Mouse (Mus musculus) MEL (cell line): Measurements from ENCODE around the gene Cox5a. TPM values are rescaled to one million over a fixed set of nuclear protein-coding genes. Genes with fewer than 3 reads are reported as not detected.

Source experiments
- DNase-seq: peaks from one replicate; pipeline ENCODE4 v3.0.0; 2011; ENCODE audit warnings: low read depth, low spot score
- H3K27ac ChIP-seq: 2 replicates; pipeline ENCODE4 v1.5.1; 2012; ENCODE audit warnings: low read depth, mild to moderate bottlenecking, control low read depth, low read length, moderate library complexity; ENCODE audit not compliant: control insufficient read depth
- H3K27me3 ChIP-seq, 2 experiments: fragments of 150-350 bp in 1 of 2; sonication (generic) in 1 of 2; 2 replicates each; pipeline ENCODE4 v1.6.1; 2012; ENCODE audit warnings: low read length in 2 of 2, mild to moderate bottlenecking in 2 of 2, improper control_type of control experiment in 1 of 2, moderate library complexity in 1 of 2; ENCODE audit not compliant: insufficient read depth in 2 of 2, control insufficient read depth in 1 of 2
- H3K36me3 ChIP-seq, 2 experiments: 2 replicates each; pipeline ENCODE4 v1.6.1; 2012 to 2014; ENCODE audit warnings: low read length in 2 of 2, improper control_type of control experiment in 1 of 2, inconsistent platforms in 1 of 2, mild to moderate bottlenecking in 1 of 2; ENCODE audit not compliant: insufficient read depth in 2 of 2, control insufficient read depth in 1 of 2
- H3K4me1 ChIP-seq, 2 experiments: fragments of 150-350 bp in 1 of 2; sonication (generic) in 1 of 2; 2 replicates each; pipeline ENCODE4 v1.6.1; 2012; ENCODE audit warnings: low read length in 2 of 2, improper control_type of control experiment in 1 of 2, mild to moderate bottlenecking in 1 of 2; ENCODE audit not compliant: insufficient read depth in 2 of 2, control insufficient read depth in 1 of 2
- H3K4me3 ChIP-seq, 2 experiments: fragments of 150-350 bp in 1 of 2; sonication (generic) in 1 of 2; 2 replicates each; pipeline ENCODE4 v1.5.1; 2012; ENCODE audit warnings: low read depth in 2 of 2, low read length in 2 of 2, mild to moderate bottlenecking in 2 of 2, moderate library complexity in 2 of 2, control low read depth in 1 of 2, improper control_type of control experiment in 1 of 2; ENCODE audit not compliant: control insufficient read depth in 1 of 2, insufficient read depth in 1 of 2
- H3K79me2 ChIP-seq: 2 replicates; pipeline ENCODE4 v1.6.1; 2012; ENCODE audit warnings: mild to moderate bottlenecking, low read length, moderate library complexity; ENCODE audit not compliant: control insufficient read depth, poor library complexity, insufficient read depth
- H3K9ac ChIP-seq: 2 replicates; pipeline ENCODE4 v1.6.1; 2012; ENCODE audit warnings: low read depth, mild to moderate bottlenecking, control low read depth, low read length, moderate library complexity; ENCODE audit not compliant: control insufficient read depth, poor library complexity, severe bottlenecking
- H3K9me3 ChIP-seq: fragments of 150-350 bp; sonication (generic); replicated peaks from 2 replicates; pipeline ENCODE4 v1.6.1; 2012; ENCODE audit warnings: mild to moderate bottlenecking, low read length, improper control_type of control experiment, moderate library complexity; ENCODE audit not compliant: insufficient read depth
- BHLHE40 ChIP-seq: IDR thresholded peaks from 2 replicates; pipeline ENCODE4 v1.6.1; 2012; ENCODE audit warnings: low read depth, mild to moderate bottlenecking, inconsistent platforms, low read length, improper control_type of control experiment, borderline replicate concordance
- CHD1 ChIP-seq: IDR thresholded peaks from 2 replicates; pipeline ENCODE4 v1.6.1; 2012; ENCODE audit warnings: low read depth, mild to moderate bottlenecking, inconsistent platforms, low read length, improper control_type of control experiment
- CHD2 ChIP-seq: IDR thresholded peaks from 2 replicates; pipeline ENCODE4 v1.6.1; 2011; ENCODE audit warnings: low read length, improper control_type of control experiment
- CTCF ChIP-seq, 3 experiments: IDR thresholded peaks in 2 of 3; conservative IDR thresholded peaks in 1 of 3; 2 replicates each; pipeline ENCODE4 v1.5.1; 2011 to 2012; ENCODE audit warnings: low read length in 3 of 3, low read depth in 2 of 3, mild to moderate bottlenecking in 2 of 3, improper control_type of control experiment in 1 of 3, inconsistent platforms in 1 of 3, mixed read lengths in 1 of 3, moderate library complexity in 1 of 3; ENCODE audit not compliant: control insufficient read depth in 1 of 3, insufficient read depth in 1 of 3, poor library complexity in 1 of 3, severe bottlenecking in 1 of 3
- E2F4 ChIP-seq: IDR thresholded peaks from 2 replicates; pipeline ENCODE4 v1.6.1; 2011; ENCODE audit warnings: low read depth, low read length, improper control_type of control experiment, borderline replicate concordance
- ELF1 ChIP-seq: IDR thresholded peaks from 2 replicates; pipeline ENCODE4 v1.6.1; 2014; ENCODE audit warnings: low read depth, mild to moderate bottlenecking, inconsistent platforms, low read length, improper control_type of control experiment, moderate library complexity
- EP300 ChIP-seq, 2 experiments: IDR thresholded peaks; 2 replicates each; pipeline ENCODE4 v1.6.1; 2011; ENCODE audit warnings: improper control_type of control experiment in 2 of 2, low read length in 2 of 2, low read depth in 1 of 2, mild to moderate bottlenecking in 1 of 2
- ETS1 ChIP-seq: IDR thresholded peaks from 2 replicates; pipeline ENCODE4 v1.6.1; 2012; ENCODE audit warnings: low read depth, mild to moderate bottlenecking, inconsistent platforms, low read length, improper control_type of control experiment, moderate library complexity
- GATA1 ChIP-seq: IDR thresholded peaks from 2 replicates; pipeline ENCODE4 v1.6.1; 2011; ENCODE audit warnings: low read depth, low read length, improper control_type of control experiment
- HCFC1 ChIP-seq: IDR thresholded peaks from 2 replicates; pipeline ENCODE4 v1.6.1; 2012; ENCODE audit warnings: low read depth, mild to moderate bottlenecking, inconsistent platforms, low read length, improper control_type of control experiment, moderate library complexity
- JUND ChIP-seq: IDR thresholded peaks from 2 replicates; pipeline ENCODE4 v1.6.1; 2011; ENCODE audit warnings: low read depth, mild to moderate bottlenecking, improper control_type of control experiment, low read length
- KAT2A ChIP-seq: conservative IDR thresholded peaks from 2 replicates; pipeline ENCODE4 v1.6.1; 2012; ENCODE audit warnings: low read depth, low read length, improper control_type of control experiment, inconsistent platforms
- MAFK ChIP-seq: IDR thresholded peaks from 2 replicates; pipeline ENCODE4 v1.6.1; 2011; ENCODE audit warnings: low read depth, mild to moderate bottlenecking, low read length, improper control_type of control experiment, borderline replicate concordance
- MAX ChIP-seq: IDR thresholded peaks from 2 replicates; pipeline ENCODE4 v1.6.1; 2011; ENCODE audit warnings: low read length, improper control_type of control experiment
- MAZ ChIP-seq: IDR thresholded peaks from 2 replicates; pipeline ENCODE4 v1.6.1; 2012; ENCODE audit warnings: low read depth, mild to moderate bottlenecking, inconsistent platforms, low read length, improper control_type of control experiment
- MEF2A ChIP-seq: IDR thresholded peaks from 2 replicates; pipeline ENCODE4 v1.6.1; 2014; ENCODE audit warnings: low read depth, mild to moderate bottlenecking, inconsistent platforms, low read length, improper control_type of control experiment; ENCODE audit not compliant: poor library complexity, insufficient replicate concordance, severe bottlenecking; ENCODE audit errors: extremely low read depth
- MYB ChIP-seq: IDR thresholded peaks from 2 replicates; pipeline ENCODE4 v1.6.1; 2011; ENCODE audit warnings: mild to moderate bottlenecking, low read depth, low read length, improper control_type of control experiment
- MYC ChIP-seq: IDR thresholded peaks from 2 replicates; pipeline ENCODE4 v1.6.1; 2011; ENCODE audit warnings: low read depth, mild to moderate bottlenecking, low read length, improper control_type of control experiment, moderate library complexity
- NRF1 ChIP-seq: IDR thresholded peaks from 2 replicates; pipeline ENCODE4 v1.6.1; 2014; ENCODE audit warnings: low read depth, mild to moderate bottlenecking, inconsistent platforms, low read length, improper control_type of control experiment, moderate library complexity; ENCODE audit not compliant: poor library complexity, insufficient read depth, severe bottlenecking
- POLR2A ChIP-seq, 2 experiments: IDR thresholded peaks; 2 replicates each; pipeline ENCODE4 v1.6.1; 2011 to 2012; ENCODE audit warnings: low read length in 2 of 2, mild to moderate bottlenecking in 2 of 2, control low read depth in 1 of 2, improper control_type of control experiment in 1 of 2, low read depth in 1 of 2, moderate library complexity in 1 of 2; ENCODE audit not compliant: control insufficient read depth in 1 of 2, insufficient read depth in 1 of 2, poor library complexity in 1 of 2
- POLR2AphosphoS2 ChIP-seq: IDR thresholded peaks from 2 replicates; pipeline ENCODE4 v1.6.1; 2011; ENCODE audit warnings: low read length, improper control_type of control experiment
- POLR2AphosphoS5 ChIP-seq: IDR thresholded peaks from 2 replicates; pipeline ENCODE4 v1.6.1; 2012; ENCODE audit warnings: low read depth, borderline replicate concordance, mild to moderate bottlenecking, inconsistent platforms, low read length, moderate library complexity, mixed read lengths
- RAD21 ChIP-seq: IDR thresholded peaks from 2 replicates; pipeline ENCODE4 v1.6.1; 2011; ENCODE audit warnings: mild to moderate bottlenecking, low read depth, low read length, improper control_type of control experiment
- RCOR1 ChIP-seq: IDR thresholded peaks from 2 replicates; pipeline ENCODE4 v1.6.1; 2012; ENCODE audit warnings: low read depth, mild to moderate bottlenecking, inconsistent platforms, low read length, improper control_type of control experiment
- SIN3A ChIP-seq: IDR thresholded peaks from 2 replicates; pipeline ENCODE4 v1.6.1; 2012; ENCODE audit warnings: low read length, improper control_type of control experiment, inconsistent platforms
- SMC3 ChIP-seq: IDR thresholded peaks from 2 replicates; pipeline ENCODE4 v1.6.1; 2011; ENCODE audit warnings: low read depth, low read length, improper control_type of control experiment
- TBP ChIP-seq: IDR thresholded peaks from 2 replicates; pipeline ENCODE4 v1.8.0; 2011; ENCODE audit warnings: low read depth, low read length, improper control_type of control experiment
- TCF12 ChIP-seq: IDR thresholded peaks from 2 replicates; pipeline ENCODE4 v1.6.1; 2014; ENCODE audit warnings: low read depth, mild to moderate bottlenecking, inconsistent platforms, low read length, improper control_type of control experiment, moderate library complexity
- UBTF ChIP-seq: IDR thresholded peaks from 2 replicates; pipeline ENCODE4 v1.6.1; 2012; ENCODE audit warnings: low read depth, mild to moderate bottlenecking, inconsistent platforms, low read length, improper control_type of control experiment, moderate library complexity, borderline replicate concordance; ENCODE audit not compliant: insufficient read depth
- USF1 ChIP-seq: IDR thresholded peaks from 2 replicates; pipeline ENCODE4 v1.6.1; 2014; ENCODE audit warnings: low read depth, mild to moderate bottlenecking, inconsistent platforms, low read length, improper control_type of control experiment, moderate library complexity
- USF2 ChIP-seq, 2 experiments: IDR thresholded peaks; 2 replicates each; pipeline ENCODE4 v1.6.1; 2011 to 2012; ENCODE audit warnings: improper control_type of control experiment in 2 of 2, low read length in 2 of 2, borderline replicate concordance in 1 of 2, inconsistent platforms in 1 of 2, low read depth in 1 of 2, mild to moderate bottlenecking in 1 of 2; ENCODE audit not compliant: insufficient read depth in 1 of 2
- ZC3H11A ChIP-seq: IDR thresholded peaks from 2 replicates; pipeline ENCODE4 v1.6.1; 2012; ENCODE audit warnings: low read depth, mild to moderate bottlenecking, inconsistent platforms, low read length, improper control_type of control experiment
- ZKSCAN1 ChIP-seq: IDR thresholded peaks from 2 replicates; pipeline ENCODE4 v1.6.1; 2012; ENCODE audit warnings: low read depth, mild to moderate bottlenecking, inconsistent platforms, low read length, improper control_type of control experiment, moderate library complexity
- ZMIZ1 ChIP-seq: IDR thresholded peaks from 2 replicates; pipeline ENCODE4 v1.6.1; 2012; ENCODE audit warnings: low read depth, mild to moderate bottlenecking, inconsistent platforms, low read length, improper control_type of control experiment, moderate library complexity
- ZNF384 ChIP-seq: IDR thresholded peaks from 2 replicates; pipeline ENCODE4 v1.6.1; 2012; ENCODE audit warnings: low read depth, mild to moderate bottlenecking, inconsistent platforms, low read length, improper control_type of control experiment
- polyA plus RNA-seq, 2 experiments: library from polyadenylated mRNA; stranded (reverse) in 1 of 2; unstranded in 1 of 2; fragments of >175 nt in 1 of 2; fragments of >200 nt in 1 of 2; gene quantifications; 2 replicates each; pipeline versions ENCODE4 v1.2.1 to v1.2.4; 2012; ENCODE audit warnings: low replicate concordance in 2 of 2, low read depth in 1 of 2; ENCODE audit not compliant: insufficient read length in 2 of 2, insufficient read depth in 1 of 2, missing spikeins in 1 of 2
- total RNA-seq: library from RNA; depleted of rRNA; stranded (reverse); fragments of 300-350 nt; gene quantifications from 2 replicates; pipeline ENCODE4 v1.2.3, GENCODE M21; 2012

The Cox5a gene
- total and polyA plus RNA-seq, 3 experiments, result 367 to 400 TPM; not detected in 1

GRCm38 (mm10) chr9:57552139-57552887 is 31.2 kb downstream of the Cox5a start, which contains the start of gene Mpi:
Gene Mpi, minus strand, starts transcription at chr9:57552763.
- Histone ChIP-seq H3K36me3 (peaks cover 0 to 4% of the 10 kb centered on the region in 2 experiments; a peak in 2 of 4 replicates), H3K27me3 (no peaks in the 10 kb centered on the region), H3K27ac (peak within 1 kb of the TSS; percentile 21; the same call in 1 of the 2 replicates), H3K9ac (peak within 1 kb of the TSS; percentile 74), H3K9me3 (no peaks in the 10 kb centered on the region), H3K4me3 (peak within 1 kb of the TSS; percentile 84 to 93), H3K79me2 (no peaks in the 10 kb centered on the region; the same call in 1 of the 2 replicates), H3K4me1 (peaks cover 0 to 11% of the 10 kb centered on the region in 2 experiments; a peak in 2 of 4 replicates)
- DNase-seq, result peak; percentile 84
- TF ChIP-seq GATA1 (no peak; the same call in 1 of the 2 replicates), ETS1 (no peak), UBTF (no peak), JUND (no peak), RAD21 (no peak), SMC3 (no peak), CHD2 (peak; percentile 23; the same call in 1 of the 2 replicates), TCF12 (no peak), ZKSCAN1 (no peak), MYB (peak; percentile 67; the same call in 1 of the 2 replicates), MEF2A (no peak), EP300 (IDR thresholded peaks at IDR 0.05; ENCODE audit: low read depth in 1 of 2, low read length in 2 of 2) (0 out of 4 replicates have a peak, but pooled peaks of 1 of the 2 experiments have one; percentile 7), ZNF384 (0 out of 2 replicates have a peak, but pooled peaks have one; percentile 5), CHD1 (no peak), RCOR1 (no peak), USF1 (no peak), MAFK (no peak), HCFC1 (peak; percentile 99), E2F4 (no peak), USF2 (IDR thresholded peaks at IDR 0.05; ENCODE audit: borderline replicate concordance in 1 of 2, insufficient read depth in 1 of 2, low read depth in 1 of 2, low read length in 2 of 2) (no peak), ZC3H11A (no peak), SIN3A (peak; percentile 84; the same call in 1 of the 2 replicates), MYC (no peak), CTCF (IDR thresholded peaks at IDR 0.05 in 2 of 3, conservative IDR thresholded peaks at IDR 0.05 in 1 of 3; ENCODE audit: control insufficient read depth in 1 of 3, insufficient read depth in 1 of 3, low read depth in 2 of 3, low read length in 3 of 3, poor library complexity in 1 of 3, severe bottlenecking in 1 of 3) (no peak), BHLHE40 (no peak), POLR2AphosphoS2 (no peak), MAZ (no peak), POLR2AphosphoS5 (no peak), ELF1 (peak; percentile 63), ZMIZ1 (no peak), NRF1 (no peak), KAT2A (peak; percentile 81; the same call in 1 of the 2 replicates), MAX (no peak), POLR2A (IDR thresholded peaks at IDR 0.05; ENCODE audit: control insufficient read depth in 1 of 2, insufficient read depth in 1 of 2, low read depth in 1 of 2, low read length in 2 of 2, poor library complexity in 1 of 2) (peak; percentile 56 to 85; a peak in 3 of 4 replicates), TBP (0 out of 2 replicates have a peak, but pooled peaks have one; percentile 31)
